ENCODE assay signal across 19 mouse cellular contexts in genomic region chr6:100150703-100151208, GRCm38 (mm10).
A peak's percentile ranks its signal among the peaks of the same experiment; 100 is the strongest.
DNase-seq lines count a peak whose midpoint lies in the region; ATAC-seq and TF ChIP-seq lines count a peak whose summit lies in the region.
"Had no signal": no experiment of that assay in that cellular context is flagged by ENCODE, and none has a peak within 500 bp of the region (broad histone marks: within the 10 kb centered on the region; RNA-seq: fewer than 3 reads in every experiment).

No protein-coding gene starts in this region.

- 49% methylated on average over 6 of the region's 6 CpGs for WGBS in liver, postnatal 0 days (ENCODE audit: insufficient replicate concordance)
- WGBS in liver, embryonic 12.5 days (ENCODE audit: insufficient replicate concordance) = 55% methylated on average over 6 of the region's 6 CpGs
- WGBS in stomach, postnatal 0 days = 47% methylated on average over 6 of the region's 6 CpGs

- intact Hi-C loops in heart, postnatal 36 days (cut with DNase I) = loop anchor here (1.0 kb wide), 1 partner anchor 346 kb away; no protein-coding TSS in a partner anchor

- no peak overlapping the region for H3K27ac ChIP-seq in liver, postnatal 0 days (ENCODE audit: low read depth)
- no peak overlapping the region for H3K27ac ChIP-seq in liver, embryonic 12.5 days
- no peak overlapping the region for H3K27ac ChIP-seq in stomach, postnatal 0 days (replicated peaks)
- H3K27ac ChIP-seq: forebrain, embryonic 15.5 days; hindbrain, embryonic 15.5 days; limb, embryonic 13.5 days had no signal

- H3K9ac ChIP-seq in liver, postnatal 0 days (replicated peaks) = no peak overlapping the region
- H3K9ac ChIP-seq in liver, embryonic 12.5 days = no peak overlapping the region
- no peak overlapping the region for H3K9ac ChIP-seq in stomach, postnatal 0 days (ENCODE audit: low read length)
- H3K9ac ChIP-seq: forebrain, embryonic 15.5 days; hindbrain, embryonic 15.5 days; limb, embryonic 13.5 days had no signal

- H3K4me2 ChIP-seq in liver, postnatal 0 days (ENCODE audit: low read depth, low read length) = no peak overlapping the region
- no peak overlapping the region for H3K4me2 ChIP-seq in liver, embryonic 12.5 days
- no peak overlapping the region for H3K4me2 ChIP-seq in stomach, postnatal 0 days (replicated peaks; ENCODE audit: low read depth)
- H3K4me2 ChIP-seq: forebrain, embryonic 15.5 days; hindbrain, embryonic 15.5 days; limb, embryonic 13.5 days had no signal

- H3K27me3 ChIP-seq in liver, postnatal 0 days (ENCODE audit: insufficient read depth, low read length) = no peaks in the 10 kb centered on the region
- H3K27me3 ChIP-seq in liver, embryonic 12.5 days (replicated peaks) = no peaks in the 10 kb centered on the region; the same call in 1 of the 2 replicates
- H3K27me3 ChIP-seq in stomach, postnatal 0 days (ENCODE audit: control insufficient read depth, insufficient read depth, low read length) = no peaks in the 10 kb centered on the region
- H3K27me3 ChIP-seq: forebrain, embryonic 15.5 days had no signal

- ATAC-seq in liver, postnatal 0 days = no peak
- ATAC-seq in liver, embryonic 12.5 days = no peak
- no peak for ATAC-seq in stomach, postnatal 0 days (ENCODE audit: low FRiP score, low TSS enrichment)
- ATAC-seq in inflammation-experienced regulatory T-cells, adult 6 months = no peak
- ATAC-seq: activated CD4-positive, CD25-positive, alpha-beta regulatory T cell, adult 4 months; forebrain, embryonic 15.5 days had no signal

- H3K36me3 ChIP-seq in liver, postnatal 0 days (replicated peaks; ENCODE audit: insufficient read depth, low read length) = no peaks in the 10 kb centered on the region
- no peaks in the 10 kb centered on the region for H3K36me3 ChIP-seq in liver, embryonic 12.5 days
- no peaks in the 10 kb centered on the region for H3K36me3 ChIP-seq in stomach, postnatal 0 days (ENCODE audit: control insufficient read depth, insufficient read depth, low read length)
- H3K36me3 ChIP-seq: forebrain, embryonic 15.5 days; hindbrain, embryonic 15.5 days; limb, embryonic 13.5 days had no signal

- TF ChIP-seq EP300 in liver, postnatal 0 days (IDR thresholded peaks at IDR 0.05; ENCODE audit: low read depth) = no peak
- no peak for TF ChIP-seq EP300 in stomach, postnatal 0 days (optimal IDR thresholded peaks at IDR 0.05)

- TF ChIP-seq CTCF in liver, postnatal 0 days (IDR thresholded peaks at IDR 0.05; ENCODE audit: low read depth) = peak; percentile 35; the same call in 1 of the 2 replicates
- TF ChIP-seq CTCF in stomach, postnatal 0 days (IDR thresholded peaks at IDR 0.05; ENCODE audit: low read depth) = peak; percentile 56

- H3K4me1 ChIP-seq in liver, postnatal 0 days (ENCODE audit: insufficient read depth) = peaks cover 9% of the 10 kb centered on the region; the same call in 1 of the 2 replicates
- H3K4me1 ChIP-seq in liver, embryonic 12.5 days = peaks cover 13% of the 10 kb centered on the region
- H3K4me1 ChIP-seq in stomach, postnatal 0 days (replicated peaks; ENCODE audit: control insufficient read depth, insufficient read depth) = peaks cover 6% of the 10 kb centered on the region

- DNase-seq in heart, postnatal 4 days = peak; percentile 36
- no peak for DNase-seq in heart, postnatal 36 days
- no peak for DNase-seq in liver, postnatal 0 days
- DNase-seq in MN1 (ENCODE audit: low spot score) = peak; percentile 46
- DNase-seq in stomach, postnatal 0 days (ENCODE audit: low spot score) = no peak
- DNase-seq: adrenal gland, postnatal 14 days; cerebellum, adult 11 months; embryo, embryonic 11 days; gastrocnemius, postnatal 14 days; kidney, adult 2 months; kidney, postnatal 25 days; retina, postnatal 1 day; thymus, postnatal 14 days had no signal

- H3K9me3 ChIP-seq in liver, postnatal 0 days (ENCODE audit: low read length) = no peaks in the 10 kb centered on the region
- H3K9me3 ChIP-seq in liver, embryonic 12.5 days (replicated peaks) = no peaks in the 10 kb centered on the region
- H3K9me3 ChIP-seq in stomach, postnatal 0 days (ENCODE audit: control insufficient read depth, low read length) = no peaks in the 10 kb centered on the region
- H3K9me3 ChIP-seq: forebrain, embryonic 15.5 days; hindbrain, embryonic 15.5 days; limb, embryonic 13.5 days had no signal

- no peak overlapping the region for H3K4me3 ChIP-seq in liver, postnatal 0 days (ENCODE audit: low read depth, low read length)
- no peak overlapping the region for H3K4me3 ChIP-seq in liver, embryonic 12.5 days
- no peak overlapping the region for H3K4me3 ChIP-seq in stomach, postnatal 0 days (ENCODE audit: low read depth, low read length)
- H3K4me3 ChIP-seq: forebrain, embryonic 15.5 days; hindbrain, embryonic 15.5 days; limb, embryonic 13.5 days had no signal

Comparison
In these comparisons a context has a peak if more than half of its experiments do, and no peak if none do; other contexts are left out.
1. DNase-seq: peak in heart, postnatal 4 days (single experiment) and MN1 (single experiment); none in heart, postnatal 36 days (0 of 2), liver, postnatal 0 days (single experiment) and stomach, postnatal 0 days (single experiment).